Mouse (Mus musculus) forebrain, embryonic 14.5 days (tissue): ENCODE results near the gene Capn1. TPM values are rescaled to one million over a fixed set of nuclear protein-coding genes. Genes with fewer than 3 reads are reported as not detected.

Experiments
- ATAC-seq: fragments of 200-750 bp; cut with Nextera tagmentation; 2 replicates; pipeline ENCODE4 v1.8.0; 2017; ENCODE audit warnings: mild to moderate bottlenecking, moderate library complexity
- DNase-seq: peaks from one replicate; pipeline ENCODE4 v3.0.0-alpha.2; 2015; ENCODE audit warnings: low spot score
- H3K27ac ChIP-seq: fragments of 300-500 bp; sonication (generic); 2 replicates; pipeline ENCODE4 v1.5.1; 2014; ENCODE audit warnings: low read depth, mild to moderate bottlenecking, control low read depth, low read length, moderate library complexity
- H3K27me3 ChIP-seq: fragments of 300-500 bp; sonication (generic); replicated peaks from 2 replicates; pipeline ENCODE4 v1.6.1; 2014; ENCODE audit warnings: low read length, control low read depth, mixed read lengths; ENCODE audit not compliant: control insufficient read depth, insufficient read depth
- H3K36me3 ChIP-seq: fragments of 300-500 bp; sonication (generic); 2 replicates; pipeline ENCODE4 v1.6.1; 2014; ENCODE audit warnings: low read length, control low read depth; ENCODE audit not compliant: control insufficient read depth, insufficient read depth
- H3K4me1 ChIP-seq: fragments of 300-500 bp; sonication (generic); 2 replicates; pipeline ENCODE4 v1.6.1; 2014; ENCODE audit warnings: antibody characterized with exemption, low read length, control low read depth; ENCODE audit not compliant: control insufficient read depth, insufficient read depth
- H3K4me2 ChIP-seq: fragments of 300-500 bp; sonication (generic); 2 replicates; pipeline ENCODE4 v1.6.1; 2014; ENCODE audit warnings: mild to moderate bottlenecking, control low read depth, low read length
- H3K4me3 ChIP-seq: fragments of 300-500 bp; sonication (generic); 2 replicates; pipeline ENCODE4 v1.5.1; 2014; ENCODE audit warnings: low read depth, low read length, control low read depth
- H3K9ac ChIP-seq: fragments of 300-500 bp; sonication (generic); 2 replicates; pipeline ENCODE4 v1.6.1; 2014; ENCODE audit warnings: mild to moderate bottlenecking, low read length, control low read depth, moderate library complexity
- H3K9me3 ChIP-seq: fragments of 300-500 bp; sonication (generic); replicated peaks from 2 replicates; pipeline ENCODE4 v1.6.1; 2016; ENCODE audit warnings: low read length, control low read depth, mixed read lengths; ENCODE audit not compliant: control insufficient read depth
- WGBS: fragments of 180-500 bp; shearing (Covaris S2); extraction: QIAGEN DNeasy Blood & Tissue Kit; methylation state at CpG from one replicate; pipeline ENCODE4 v1.1.7; 2014; 5-methylcytosine and 5-hydroxymethylcytosine counted together
- polyA plus RNA-seq: library from polyadenylated mRNA; unstranded; fragments of >200 nt; fragmentation: Nextera tagmentation; extraction: Ambion mirVana; gene quantifications from 2 replicates; pipeline ENCODE4 v1.2.1, GENCODE M21; 2014

Capn1 gene
- polyA plus RNA-seq, 1 experiment from 2014 or later, result 2.4 TPM

DNA sequence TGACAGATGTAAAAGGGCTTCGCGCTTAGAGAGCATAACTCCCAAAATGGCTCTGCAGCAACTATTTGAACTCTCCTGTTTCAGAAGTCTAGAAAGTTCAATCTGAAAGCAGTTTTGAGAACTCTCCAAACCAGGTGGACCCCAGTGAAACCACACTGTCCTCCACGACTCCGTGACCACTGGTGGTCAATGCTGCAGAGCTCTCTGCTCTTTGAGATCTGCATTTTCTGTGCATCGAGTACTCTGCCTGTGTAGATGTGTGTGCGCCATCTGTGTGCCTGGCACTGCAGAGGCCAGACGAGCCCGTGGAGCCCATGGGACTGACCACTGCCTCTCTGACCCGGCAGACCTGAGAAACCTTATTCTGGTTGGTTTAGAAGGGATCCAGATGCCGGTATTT lies 60.8 kb downstream of the Capn1 start:
- no peaks in the 10 kb centered on the region for H3K9me3 ChIP-seq
- ATAC-seq (no peak), DNase-seq (no peak)
- 96% methylated on average over 10 of the region's 10 CpGs for WGBS
- no peaks in the 10 kb centered on the region for H3K4me1 ChIP-seq
- H3K4me3 ChIP-seq, result no peak overlapping the region
- H3K36me3 ChIP-seq, result peaks cover 65% of the 10 kb centered on the region
- H3K27me3 ChIP-seq, result no peaks in the 10 kb centered on the region
- H3K9ac ChIP-seq, result no peak overlapping the region
- H3K4me2 ChIP-seq, result no peak overlapping the region
- no peak overlapping the region for H3K27ac ChIP-seq

DNA sequence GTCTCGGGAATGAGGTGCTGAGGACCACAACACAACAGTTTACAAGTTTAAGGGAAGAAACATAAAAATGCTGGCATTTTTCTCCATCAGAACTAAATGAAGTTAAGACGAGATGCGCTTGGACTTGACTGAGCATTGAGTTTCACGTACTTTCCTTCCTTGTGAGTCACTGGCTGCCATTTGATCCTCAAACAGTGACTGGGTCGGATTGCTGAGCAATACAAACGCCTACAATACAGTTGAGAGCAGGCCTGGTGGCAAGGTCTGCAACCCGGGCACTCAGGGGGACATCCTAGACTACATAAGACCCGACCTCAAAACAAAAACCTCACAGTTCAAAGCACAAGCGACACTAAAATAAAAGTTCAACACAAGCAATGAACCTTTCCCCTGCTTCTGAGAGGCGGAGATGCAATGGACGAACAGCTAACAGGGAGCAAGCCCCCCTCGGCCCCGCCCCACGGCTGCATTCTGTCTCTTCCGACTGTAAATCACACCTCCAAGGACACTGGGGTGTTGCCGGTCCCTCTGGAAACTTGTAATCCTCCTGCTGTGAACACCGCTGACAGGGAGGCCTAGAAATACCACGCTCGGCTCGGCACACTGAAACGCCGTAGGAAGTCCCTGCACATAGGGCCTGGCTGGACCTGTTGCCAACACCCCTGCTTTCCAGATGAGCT lies 61.5 kb downstream of the Capn1 start:
- H3K9me3 ChIP-seq, result no peaks in the 10 kb centered on the region
- H3K4me1 ChIP-seq, result no peaks in the 10 kb centered on the region
- WGBS, result 90% methylated on average over 22 of the region's 22 CpGs
- H3K36me3 ChIP-seq, result peaks cover 69% of the 10 kb centered on the region
- no peak overlapping the region for H3K27ac ChIP-seq
- no peak overlapping the region for H3K4me2 ChIP-seq
- no peak overlapping the region for H3K9ac ChIP-seq
- H3K27me3 ChIP-seq, result no peaks in the 10 kb centered on the region
- ATAC-seq (no peak), DNase-seq (no peak)
- no peak overlapping the region for H3K4me3 ChIP-seq

- Histone ChIP-seq H3K9ac (no peak overlapping the region), H3K4me1 (no peaks in the 10 kb centered on the region), H3K27ac (no peak overlapping the region), H3K27me3 (no peaks in the 10 kb centered on the region), H3K9me3 (no peaks in the 10 kb centered on the region), H3K4me2 (no peak overlapping the region), H3K4me3 (no peak overlapping the region), H3K36me3 (peaks cover 70% of the 10 kb centered on the region)
- WGBS, result 94% methylated on average over 19 of the region's 19 CpGs
- DNase-seq (no peak), ATAC-seq (no peak)
Measured at GRCm38 (mm10) chr19:5953201-5953770, 62.4 kb downstream of the Capn1 start.

GRCm38 (mm10) chr19:5952071-5952691 lies 63.5 kb downstream of the Capn1 start:
- no peak overlapping the region for H3K4me3 ChIP-seq
- H3K9me3 ChIP-seq, result no peaks in the 10 kb centered on the region
- H3K36me3 ChIP-seq, result peaks cover 71% of the 10 kb centered on the region
- 92% methylated on average over 13 of the region's 13 CpGs for WGBS
- no peak overlapping the region for H3K4me2 ChIP-seq
- ATAC-seq (no peak), DNase-seq (no peak)
- no peak overlapping the region for H3K9ac ChIP-seq
- no peak overlapping the region for H3K27ac ChIP-seq
- no peaks in the 10 kb centered on the region for H3K4me1 ChIP-seq
- no peaks in the 10 kb centered on the region for H3K27me3 ChIP-seq

DNA sequence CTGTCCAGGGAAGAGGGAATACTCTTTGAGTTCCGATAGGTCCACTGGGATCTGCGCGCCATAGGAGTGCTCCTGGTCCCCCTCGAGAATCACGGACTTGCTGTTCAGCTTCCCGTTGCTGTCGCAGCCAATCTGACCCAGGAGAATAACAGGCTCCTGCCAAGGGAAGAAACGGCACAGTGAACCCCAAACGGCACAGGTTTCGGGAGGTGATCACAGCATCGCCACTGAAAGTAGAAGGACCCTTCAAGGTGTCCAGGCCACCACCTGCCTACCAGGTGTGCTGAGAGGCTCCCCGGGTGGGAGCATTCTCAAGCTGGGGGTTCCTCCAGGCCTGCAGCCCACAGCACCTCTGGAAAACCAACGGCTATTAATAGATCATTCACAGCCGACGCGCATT lies 64.1 kb downstream of the Capn1 start:
- ATAC-seq (no peak), DNase-seq (no peak)
- H3K4me1 ChIP-seq, result no peaks in the 10 kb centered on the region
- no peaks in the 10 kb centered on the region for H3K9me3 ChIP-seq
- H3K9ac ChIP-seq, result no peak overlapping the region
- 93% methylated on average over 16 of the region's 16 CpGs for WGBS
- H3K4me2 ChIP-seq, result no peak overlapping the region
- H3K4me3 ChIP-seq, result no peak overlapping the region
- H3K36me3 ChIP-seq, result peaks cover 73% of the 10 kb centered on the region
- no peak overlapping the region for H3K27ac ChIP-seq
- no peaks in the 10 kb centered on the region for H3K27me3 ChIP-seq

GRCm38 (mm10) chr19:5950218-5950617 lies 65.5 kb downstream of the Capn1 start:
- no peak for DNase-seq
- Histone ChIP-seq H3K4me2 (no peak overlapping the region), H3K4me3 (no peak overlapping the region), H3K9me3 (no peaks in the 10 kb centered on the region), H3K9ac (no peak overlapping the region), H3K36me3 (peaks cover 72% of the 10 kb centered on the region), H3K27me3 (no peaks in the 10 kb centered on the region), H3K27ac (no peak overlapping the region), H3K4me1 (no peaks in the 10 kb centered on the region)
- ATAC-seq, result no peak
- 94% methylated on average over 11 of the region's 11 CpGs for WGBS

DNA sequence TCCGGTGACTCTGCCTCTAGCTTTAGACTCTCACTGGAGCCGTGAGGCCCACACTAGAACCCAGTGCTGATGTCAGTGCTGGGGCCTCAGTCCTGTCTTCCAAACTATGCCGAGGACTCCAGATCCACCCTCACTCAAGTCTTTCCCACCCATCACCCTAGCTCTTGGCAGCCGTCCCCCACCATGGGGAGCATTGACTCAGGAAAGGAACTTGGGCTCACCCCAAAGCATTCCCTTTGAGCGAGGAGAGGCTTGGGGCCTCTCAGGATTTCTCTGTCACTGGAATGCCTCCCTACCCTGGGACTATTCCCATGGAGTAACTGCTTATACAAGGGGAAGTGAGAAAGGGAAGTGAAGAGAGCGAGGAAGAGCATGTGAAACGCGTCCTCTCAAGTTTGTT lies 69.8 kb downstream of the Capn1 start:
- 90% methylated on average over 8 of the region's 8 CpGs for WGBS
- Histone ChIP-seq H3K27ac (no peak overlapping the region), H3K36me3 (peaks cover 48% of the 10 kb centered on the region), H3K4me2 (no peak overlapping the region), H3K9me3 (no peaks in the 10 kb centered on the region), H3K4me1 (no peaks in the 10 kb centered on the region), H3K27me3 (no peaks in the 10 kb centered on the region), H3K9ac (no peak overlapping the region), H3K4me3 (no peak overlapping the region)
- ATAC-seq (no peak), DNase-seq (no peak)

DNA sequence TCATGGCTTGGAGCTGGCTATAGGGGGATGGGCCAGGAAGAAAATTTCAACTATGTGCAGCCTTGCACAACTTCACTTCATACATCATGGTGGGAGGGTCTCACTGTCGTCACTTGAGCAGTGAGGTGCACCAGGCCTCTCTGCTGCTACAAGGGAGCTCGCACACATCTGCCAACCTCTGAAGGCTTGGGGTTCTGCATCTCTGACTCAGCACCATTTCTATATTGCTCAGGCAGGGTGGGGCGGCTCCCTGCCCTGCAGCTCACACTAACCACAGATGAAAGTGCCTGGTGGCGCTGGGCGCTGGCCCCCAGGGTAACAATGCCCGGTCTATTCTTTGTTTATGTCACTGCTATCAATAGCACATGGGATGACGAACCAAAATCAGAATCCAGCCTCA lies 70.7 kb downstream of the Capn1 start:
- DNase-seq, result no peak
- Histone ChIP-seq H3K4me2 (no peak overlapping the region), H3K4me3 (no peak overlapping the region), H3K27me3 (no peaks in the 10 kb centered on the region), H3K9me3 (no peaks in the 10 kb centered on the region), H3K27ac (no peak overlapping the region), H3K36me3 (peaks cover 40% of the 10 kb centered on the region), H3K4me1 (no peaks in the 10 kb centered on the region), H3K9ac (no peak overlapping the region)
- WGBS, result 87% methylated on average over 7 of the region's 7 CpGs
- ATAC-seq, result no peak

DNA sequence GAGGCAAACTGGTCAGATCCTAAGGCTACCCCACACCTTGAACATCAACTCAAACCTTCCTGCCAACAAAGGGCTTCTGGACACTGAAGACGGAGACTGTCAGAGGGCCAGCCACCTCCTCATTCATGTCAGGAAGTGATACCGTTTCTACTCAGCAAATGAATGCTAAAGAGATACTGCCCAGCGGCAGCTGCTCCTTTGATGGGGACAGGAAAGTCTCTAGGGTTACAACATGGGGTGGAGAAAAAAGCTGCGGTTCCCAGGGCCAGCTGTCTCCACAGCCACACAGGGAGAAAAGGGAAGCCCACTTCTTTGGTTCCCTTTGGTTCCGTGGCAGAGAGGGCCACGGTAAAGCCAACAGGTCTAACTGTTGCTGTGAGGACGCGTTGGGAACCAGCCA lies 71.6 kb downstream of the Capn1 start:
- Histone ChIP-seq H3K9ac (no peak overlapping the region), H3K4me2 (no peak overlapping the region), H3K9me3 (no peaks in the 10 kb centered on the region), H3K36me3 (peaks cover 31% of the 10 kb centered on the region), H3K4me1 (0 out of 2 replicates have a peak, but pooled peaks cover 4% of the 10 kb centered on the region), H3K27ac (no peak overlapping the region), H3K4me3 (no peak overlapping the region), H3K27me3 (no peaks in the 10 kb centered on the region)
- DNase-seq, result no peak
- 79% methylated on average over 8 of the region's 8 CpGs for WGBS
- ATAC-seq, result no peak
